Mouse (Mus musculus): ENCODE measurements at regions not wholly inside any gene's neighbourhood (a gene's known extent, or its start where the extent isn't known, plus 50 kb on each side); places are given as distances from the start of the nearest gene placed in this dataset.

GRCm38 (mm10) chr4:94173096-94173495, 383.2 kb upstream of the Gm10306 start:
- no peak for TF ChIP-seq POLR2A (IDR thresholded peaks at IDR 0.05; ENCODE audit: insufficient read depth, low read length)
- TF ChIP-seq EP300 (IDR thresholded peaks at IDR 0.05; ENCODE audit: insufficient read depth, low read depth, low read length), result no peak

All from ES-Bruce4 (cell line).